Mouse (Mus musculus) neural tube, embryonic 11.5 days (tissue): ENCODE results near the gene Thrap3. TPM values are rescaled to one million over a fixed set of nuclear protein-coding genes. Genes with fewer than 3 reads are reported as not detected.
"Not testable (repeated sequence)": the region's sequence is repeated elsewhere in the genome, so short reads cannot be mapped to it uniquely, and the experiment has no call there.

ENCODE experiments used
- ATAC-seq: fragments of 200-750 bp; cut with Nextera tagmentation; 2 replicates; pipeline ENCODE4 v1.8.0; 2017; ENCODE audit warnings: moderate number of reproducible peaks, mild to moderate bottlenecking, moderate TSS enrichment, moderate library complexity; ENCODE audit not compliant: insufficient read depth, low FRiP score, low TSS enrichment
- DNase-seq: peaks from one replicate; pipeline ENCODE4 v3.0.0-alpha.2; 2015; ENCODE audit warnings: low spot score
- H3K27ac ChIP-seq: fragments of 300-500 bp; sonication (generic); 2 replicates; pipeline ENCODE4 v1.5.1; 2014; ENCODE audit warnings: low read depth, mild to moderate bottlenecking, low read length
- H3K27me3 ChIP-seq: fragments of 300-500 bp; sonication (generic); 2 replicates; pipeline ENCODE4 v1.6.1; 2014; ENCODE audit warnings: mild to moderate bottlenecking, low read length, mixed read lengths; ENCODE audit not compliant: control insufficient read depth, insufficient read depth
- H3K36me3 ChIP-seq: fragments of 300-500 bp; sonication (generic); 2 replicates; pipeline ENCODE4 v1.6.1; 2014; ENCODE audit warnings: mild to moderate bottlenecking, low read length, moderate library complexity, mixed read lengths; ENCODE audit not compliant: control insufficient read depth, insufficient read depth
- H3K4me1 ChIP-seq: fragments of 300-500 bp; sonication (generic); 2 replicates; pipeline ENCODE4 v1.6.1; 2014; ENCODE audit warnings: low read length, mixed read lengths; ENCODE audit not compliant: control insufficient read depth, insufficient read depth
- H3K4me2 ChIP-seq: fragments of 300-500 bp; sonication (generic); 2 replicates; pipeline ENCODE4 v1.6.1; 2014; ENCODE audit warnings: low read depth, mild to moderate bottlenecking, moderate library complexity
- H3K4me3 ChIP-seq: fragments of 300-500 bp; sonication (generic); 2 replicates; pipeline ENCODE4 v1.5.1; 2014; ENCODE audit warnings: low read depth, low read length
- H3K9ac ChIP-seq: fragments of 300-500 bp; sonication (generic); 2 replicates; pipeline ENCODE4 v1.6.1; 2014; ENCODE audit warnings: mild to moderate bottlenecking, low read length
- H3K9me3 ChIP-seq: fragments of 300-500 bp; sonication (generic); 2 replicates; pipeline ENCODE4 v1.6.1; 2016; ENCODE audit warnings: low read length; ENCODE audit not compliant: control insufficient read depth
- WGBS: fragments of 180-500 bp; shearing (Covaris S2); extraction: QIAGEN DNeasy Blood & Tissue Kit; methylation state at CpG from one replicate; pipeline ENCODE4 v1.1.7; 2014; 5-methylcytosine and 5-hydroxymethylcytosine counted together
- polyA plus RNA-seq: library from polyadenylated mRNA; unstranded; fragments of >200 nt; fragmentation: Nextera tagmentation; extraction: Ambion mirVana; gene quantifications from 2 replicates; pipeline ENCODE4 v1.2.1, GENCODE M21; 2014

Gene Thrap3
- polyA plus RNA-seq, 1 experiment from 2014 or later = 197 TPM

- no peaks in the 10 kb centered on the region for H3K4me1 ChIP-seq
- WGBS = 96% methylated on average over 2 of the region's 2 CpGs
- H3K9me3 ChIP-seq = no peaks in the 10 kb centered on the region
- ATAC-seq (no peak), DNase-seq (no peak)
- no peaks in the 10 kb centered on the region; the same call in 1 of the 2 replicates for H3K36me3 ChIP-seq
- H3K4me2 ChIP-seq = no peak overlapping the region
- no peak overlapping the region for H3K4me3 ChIP-seq
- no peak overlapping the region for H3K27ac ChIP-seq
- no peaks in the 10 kb centered on the region for H3K27me3 ChIP-seq
- no peak overlapping the region for H3K9ac ChIP-seq
Observed at GRCm38 (mm10) chr4:126190636-126191035, 11.9 kb downstream of the Thrap3 start.

- no peak overlapping the region for H3K4me2 ChIP-seq
- H3K9ac ChIP-seq = no peak overlapping the region
- no peaks in the 10 kb centered on the region for H3K4me1 ChIP-seq
- no peak overlapping the region for H3K4me3 ChIP-seq
- no peaks in the 10 kb centered on the region for H3K9me3 ChIP-seq
- H3K27ac ChIP-seq = no peak overlapping the region
- no peaks in the 10 kb centered on the region for H3K27me3 ChIP-seq
- no peaks in the 10 kb centered on the region; the same call in 1 of the 2 replicates for H3K36me3 ChIP-seq
- DNase-seq (no peak), ATAC-seq (no peak)
- WGBS = 95% methylated on average over 3 of the region's 3 CpGs
Observed at GRCm38 (mm10) chr4:126187096-126187495, 15.5 kb downstream of the Thrap3 start.

GRCm38 (mm10) chr4:126183034-126183433, 19.5 kb downstream of the Thrap3 start:
- 84% methylated on average over 5 of the region's 5 CpGs for WGBS
- no peaks in the 10 kb centered on the region; the same call in 1 of the 2 replicates for H3K36me3 ChIP-seq

GRCm38 (mm10) chr4:126181170-126181957, 21.2 kb downstream of the Thrap3 start:
- H3K27me3 ChIP-seq = no peaks in the 10 kb centered on the region
- H3K4me1 ChIP-seq = no peaks in the 10 kb centered on the region
- H3K9ac ChIP-seq = no peak overlapping the region
- WGBS = 77% methylated on average over 7 of the region's 7 CpGs
- no peak overlapping the region for H3K4me2 ChIP-seq
- no peak overlapping the region for H3K27ac ChIP-seq
- peaks cover 6% of the 10 kb centered on the region for H3K36me3 ChIP-seq
- no peak overlapping the region for H3K4me3 ChIP-seq
- no peaks in the 10 kb centered on the region for H3K9me3 ChIP-seq
- DNase-seq (peak; percentile 40), ATAC-seq (no peak)

More at GRCm38 (mm10) chr4:126183034-126183433, 19.5 kb downstream of the Thrap3 start:
- H3K4me3 ChIP-seq = no peak overlapping the region
- no peak overlapping the region for H3K27ac ChIP-seq
- DNase-seq = no peak
- no peaks in the 10 kb centered on the region for H3K27me3 ChIP-seq
- no peaks in the 10 kb centered on the region for H3K4me1 ChIP-seq
- H3K9ac ChIP-seq = no peak overlapping the region
- no peaks in the 10 kb centered on the region for H3K9me3 ChIP-seq
- H3K4me2 ChIP-seq = no peak overlapping the region
- ATAC-seq = no peak

- H3K4me1 ChIP-seq, H3K4me2 ChIP-seq, H3K9me3 ChIP-seq, H3K9ac ChIP-seq, H3K27ac ChIP-seq, DNase-seq, ATAC-seq, H3K4me3 ChIP-seq, H3K27me3 ChIP-seq: not testable (repeated sequence)
- WGBS = 93% methylated on average over 7 of the region's 7 CpGs
- peaks cover 10% of the 10 kb centered on the region for H3K36me3 ChIP-seq
Observed at GRCm38 (mm10) chr4:126175980-126176379, 26.6 kb downstream of the Thrap3 start.

- 97% methylated on average over 5 of the region's 5 CpGs for WGBS
- Histone ChIP-seq H3K9me3 (no peaks in the 10 kb centered on the region), H3K27me3 (no peaks in the 10 kb centered on the region), H3K36me3 (peaks cover 17% of the 10 kb centered on the region), H3K9ac (no peak overlapping the region), H3K4me3 (no peak overlapping the region), H3K27ac (no peak overlapping the region), H3K4me2 (no peak overlapping the region), H3K4me1 (no peaks in the 10 kb centered on the region)
- ATAC-seq (no peak), DNase-seq (no peak)
Observed at GRCm38 (mm10) chr4:126173800-126174199, 28.8 kb downstream of the Thrap3 start.

GRCm38 (mm10) chr4:126170737-126171136, 31.8 kb downstream of the Thrap3 start:
- not testable (repeated sequence) for ATAC-seq, H3K4me3 ChIP-seq, H3K4me1 ChIP-seq, H3K27ac ChIP-seq, H3K27me3 ChIP-seq, H3K9ac ChIP-seq, H3K9me3 ChIP-seq, H3K4me2 ChIP-seq, DNase-seq
- 97% methylated on average over 5 of the region's 5 CpGs for WGBS
- peaks cover 19% of the 10 kb centered on the region for H3K36me3 ChIP-seq

GRCm38 (mm10) chr4:126168851-126169250, 33.7 kb downstream of the Thrap3 start:
- WGBS = 95% methylated on average over 6 of the region's 6 CpGs
- ATAC-seq = no peak
- Histone ChIP-seq H3K9me3 (no peaks in the 10 kb centered on the region), H3K4me1 (no peaks in the 10 kb centered on the region), H3K27ac (no peak overlapping the region), H3K4me2 (no peak overlapping the region), H3K27me3 (no peaks in the 10 kb centered on the region), H3K4me3 (no peak overlapping the region), H3K9ac (no peak overlapping the region), H3K36me3 (peaks cover 17% of the 10 kb centered on the region)
- no peak for DNase-seq

- no peak for ATAC-seq
- peaks cover 17% of the 10 kb centered on the region for H3K36me3 ChIP-seq
- DNase-seq = no peak
Observed at GRCm38 (mm10) chr4:126166084-126166483, 36.5 kb downstream of the Thrap3 start.

More at GRCm38 (mm10) chr4:126166084-126166483, 36.5 kb downstream of the Thrap3 start:
- no peak overlapping the region for H3K9ac ChIP-seq
- peaks cover 11% of the 10 kb centered on the region; the same call in 1 of the 2 replicates for H3K4me1 ChIP-seq
- no peak overlapping the region for H3K27ac ChIP-seq
- no peaks in the 10 kb centered on the region for H3K9me3 ChIP-seq
- H3K4me2 ChIP-seq = no peak overlapping the region
- no peaks in the 10 kb centered on the region for H3K27me3 ChIP-seq
- WGBS = 82% methylated on average over 3 of the region's 3 CpGs
- H3K4me3 ChIP-seq = no peak overlapping the region
